Mouse (Mus musculus): Measurements from ENCODE around the gene P2rx1. TPM values are rescaled to one million over a fixed set of nuclear protein-coding genes. Genes with fewer than 3 reads are reported as not detected.

P2rx1 gene
- polyA plus RNA-seq (2012; ENCODE audit: insufficient read depth, low replicate concordance), result 400 TPM in 2 replicates

DNA sequence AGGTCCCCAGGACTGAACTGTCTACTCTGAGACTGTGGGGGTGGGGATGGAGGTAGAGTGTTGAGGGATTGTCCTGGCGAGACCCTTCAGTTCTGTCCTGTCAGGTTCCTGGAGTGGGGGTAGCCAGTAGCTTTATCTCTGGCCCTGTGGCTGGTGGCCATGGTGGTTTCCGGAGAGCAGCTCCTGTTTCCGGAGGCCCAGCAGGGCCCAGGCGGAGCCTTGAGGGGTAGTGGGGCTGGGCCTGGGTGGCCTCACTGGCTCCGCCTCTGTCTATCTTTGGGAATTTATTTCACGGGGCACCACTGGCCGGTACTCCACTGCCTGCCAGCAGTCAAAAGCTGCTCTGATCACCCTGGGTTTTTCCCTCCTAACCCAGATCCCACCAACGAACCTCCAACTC lies at the start of gene P2rx1:
P2rx1 (plus strand) TSS at position 333 of the 400 bp plus-strand sequence.
- Histone ChIP-seq H3K9me3 (no peaks in the 10 kb centered on the region), H3K4me1 (peaks cover 97% of the 10 kb centered on the region), H3K36me3 (replicated peaks; ENCODE audit: low read length) (peaks cover 64% of the 10 kb centered on the region), H3K27me3 (replicated peaks) (no peaks in the 10 kb centered on the region), H3K4me3 (replicated peaks) (peak within 1 kb of the TSS; percentile 93)
- TF ChIP-seq FLI1 (IDR thresholded peaks at IDR 0.05; ENCODE audit: low read length), result peak; percentile 96
- TF ChIP-seq GATA1 (IDR thresholded peaks at IDR 0.05; ENCODE audit: borderline replicate concordance, low read length), result peak; percentile 99

DNA sequence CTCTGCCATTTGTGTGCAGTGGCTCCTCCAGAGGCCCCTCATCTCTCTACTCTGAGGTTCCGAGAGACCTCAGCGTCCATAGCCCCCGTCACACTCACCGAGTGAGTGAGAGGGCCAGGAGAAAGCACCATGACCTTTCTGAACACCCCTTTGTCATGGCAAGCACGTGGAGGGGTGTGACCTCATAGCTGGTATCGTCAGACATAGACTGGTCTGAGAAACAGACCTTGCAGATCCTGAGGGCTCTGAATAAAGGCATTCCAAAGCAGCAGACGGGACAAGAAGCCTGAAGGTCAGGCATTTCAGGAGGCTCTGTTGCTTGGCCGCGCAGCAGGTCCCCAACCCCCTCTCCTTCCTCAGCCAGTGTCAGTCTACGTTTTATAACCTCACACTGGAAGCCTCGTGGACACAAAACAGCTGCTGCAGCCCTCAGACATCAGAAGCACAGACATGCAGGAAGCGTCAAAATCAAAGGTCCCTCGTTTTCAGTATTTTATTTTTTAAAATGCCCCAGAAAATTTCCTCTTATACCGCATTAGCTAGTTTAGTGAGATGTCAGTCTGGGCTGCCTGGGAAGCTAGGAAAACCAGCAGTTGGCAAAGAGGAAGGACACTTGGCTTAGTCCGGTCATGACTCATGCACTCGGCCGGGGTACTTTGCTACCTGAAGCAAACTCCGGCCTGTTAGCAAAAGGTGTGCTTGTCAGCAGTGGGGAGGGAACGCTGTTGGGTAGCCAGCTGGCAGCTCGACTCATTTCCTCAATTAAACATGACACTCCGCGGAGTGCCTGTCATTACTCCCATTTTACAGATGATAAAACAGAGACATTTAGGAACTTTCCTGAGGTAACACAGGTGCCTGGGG lies 47.5 kb upstream of the P2rx1 start:
- TF ChIP-seq GATA1 (IDR thresholded peaks at IDR 0.05; ENCODE audit: borderline replicate concordance, low read length) (no peak), FLI1 (IDR thresholded peaks at IDR 0.05; ENCODE audit: low read length) (no peak)
- Histone ChIP-seq H3K4me3 (replicated peaks) (no peak overlapping the region), H3K4me1 (peaks cover 99% of the 10 kb centered on the region), H3K27me3 (replicated peaks) (no peaks in the 10 kb centered on the region), H3K9me3 (peaks cover 20% of the 10 kb centered on the region), H3K36me3 (replicated peaks; ENCODE audit: low read length) (peaks cover 50% of the 10 kb centered on the region)

DNA sequence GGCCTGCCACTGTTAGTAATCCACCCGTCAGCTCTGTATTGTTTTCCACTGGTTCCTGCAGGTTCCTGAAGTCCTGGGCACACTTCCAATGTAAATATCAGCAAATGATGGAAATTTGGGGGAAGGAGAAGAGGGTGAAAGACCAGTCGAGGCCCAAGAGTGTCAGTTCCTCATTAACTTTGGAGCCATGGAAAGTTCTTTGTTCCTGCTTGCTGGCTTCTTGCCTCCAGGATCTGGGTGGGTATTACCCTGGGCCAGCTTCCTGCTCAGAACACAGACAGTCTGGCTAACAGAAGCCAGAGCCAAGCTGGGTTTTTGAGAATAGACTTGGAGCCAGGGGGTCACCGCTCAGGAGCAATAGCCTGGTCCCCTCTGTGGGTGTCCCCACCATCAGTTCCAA lies 46.7 kb upstream of the P2rx1 start:
- Histone ChIP-seq H3K27me3 (replicated peaks) (no peaks in the 10 kb centered on the region), H3K4me3 (replicated peaks) (peak overlapping the region; percentile 89), H3K9me3 (peaks cover 20% of the 10 kb centered on the region), H3K36me3 (replicated peaks; ENCODE audit: low read length) (peaks cover 50% of the 10 kb centered on the region), H3K4me1 (peaks cover 99% of the 10 kb centered on the region)
- TF ChIP-seq GATA1 (IDR thresholded peaks at IDR 0.05; ENCODE audit: borderline replicate concordance, low read length) (no peak), FLI1 (IDR thresholded peaks at IDR 0.05; ENCODE audit: low read length) (no peak)

DNA sequence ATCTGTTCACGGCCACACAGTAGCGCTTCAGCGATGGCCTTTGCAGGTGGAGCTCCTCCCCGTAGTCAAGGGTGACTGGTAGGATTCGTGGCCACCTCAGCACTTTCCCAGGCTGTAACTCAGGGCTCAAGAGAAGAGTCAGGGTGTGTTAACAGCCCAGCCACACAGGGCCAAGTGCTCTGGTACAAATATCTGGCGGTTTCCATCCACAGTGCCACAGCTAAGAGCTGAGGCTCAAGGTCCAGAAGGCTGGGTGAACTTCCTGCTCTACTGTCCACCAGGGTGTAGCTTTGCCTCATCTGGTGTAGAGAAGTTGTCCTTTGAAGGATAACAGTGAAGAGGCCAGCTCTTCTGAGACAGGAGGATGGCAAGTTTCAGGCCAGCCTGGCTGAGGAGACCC lies 46.2 kb upstream of the P2rx1 start:
- H3K9me3 ChIP-seq, result peaks cover 20% of the 10 kb centered on the region
- no peaks in the 10 kb centered on the region for H3K27me3 ChIP-seq (replicated peaks)
- TF ChIP-seq FLI1 (IDR thresholded peaks at IDR 0.05; ENCODE audit: low read length) (no peak), GATA1 (IDR thresholded peaks at IDR 0.05; ENCODE audit: borderline replicate concordance, low read length) (no peak)
- H3K4me3 ChIP-seq (replicated peaks), result peak overlapping the region; percentile 89
- peaks cover 49% of the 10 kb centered on the region for H3K36me3 ChIP-seq (replicated peaks; ENCODE audit: low read length)
- peaks cover 99% of the 10 kb centered on the region for H3K4me1 ChIP-seq

DNA sequence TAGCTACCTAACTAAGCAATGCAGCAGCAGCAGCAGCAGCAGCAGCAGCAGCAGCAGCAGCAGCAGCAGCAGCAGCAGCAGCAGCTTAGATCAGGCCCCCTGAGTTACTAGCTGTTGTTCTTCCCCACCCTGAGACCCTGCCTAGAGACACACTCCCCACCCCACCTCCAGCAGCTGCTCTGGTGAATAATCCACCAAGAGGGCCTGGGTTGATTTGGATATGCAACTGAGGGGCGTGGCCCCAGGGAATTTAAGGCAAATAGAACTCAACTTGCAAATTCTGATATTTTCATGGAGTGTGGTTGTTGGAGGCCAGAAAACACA lies 45.8 kb upstream of the P2rx1 start:
- Histone ChIP-seq H3K36me3 (replicated peaks; ENCODE audit: low read length) (peaks cover 45% of the 10 kb centered on the region), H3K27me3 (replicated peaks) (no peaks in the 10 kb centered on the region), H3K4me1 (peaks cover 99% of the 10 kb centered on the region), H3K9me3 (peaks cover 20% of the 10 kb centered on the region), H3K4me3 (replicated peaks) (peak overlapping the region; percentile 89)
- no peak for TF ChIP-seq GATA1 (IDR thresholded peaks at IDR 0.05; ENCODE audit: borderline replicate concordance, low read length)
- TF ChIP-seq FLI1 (IDR thresholded peaks at IDR 0.05; ENCODE audit: low read length), result no peak

DNA sequence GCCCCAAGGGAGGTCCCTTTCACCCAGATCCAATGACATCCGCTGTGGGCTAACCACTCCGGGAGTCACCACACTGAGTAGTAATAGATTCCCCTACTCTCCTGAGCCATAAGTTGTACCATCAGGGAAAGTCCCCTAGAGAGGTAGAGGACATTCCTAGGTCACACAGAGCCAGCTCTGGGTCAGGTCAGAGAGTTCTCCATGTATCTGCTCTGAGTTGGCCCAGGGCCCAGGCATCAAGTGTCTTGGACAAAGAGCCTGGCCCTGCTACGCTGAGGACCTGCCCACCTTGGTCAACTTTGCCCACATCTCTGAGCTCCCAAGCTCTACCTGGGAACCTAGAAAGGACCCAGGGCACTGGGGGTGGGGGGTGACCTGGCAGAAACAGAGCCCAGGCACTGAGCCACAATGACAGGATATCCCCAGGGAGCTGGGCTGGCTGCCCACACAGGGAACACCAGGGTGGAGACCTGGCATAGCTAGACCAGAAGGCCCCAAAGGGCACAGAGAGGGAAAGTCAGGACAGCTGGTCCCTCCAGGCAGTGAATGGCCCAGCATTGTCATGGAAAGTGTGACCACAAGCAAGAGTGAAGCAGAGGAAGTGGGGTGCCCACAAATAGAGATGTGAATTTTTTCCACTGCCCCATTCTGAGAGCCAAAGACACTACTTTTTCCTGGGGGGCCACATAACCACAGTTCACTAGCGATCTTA lies 45.3 kb upstream of the P2rx1 start:
- no peak for TF ChIP-seq FLI1 (IDR thresholded peaks at IDR 0.05; ENCODE audit: low read length)
- TF ChIP-seq GATA1 (IDR thresholded peaks at IDR 0.05; ENCODE audit: borderline replicate concordance, low read length), result no peak
- Histone ChIP-seq H3K4me3 (replicated peaks) (peak overlapping the region; percentile 89), H3K27me3 (replicated peaks) (no peaks in the 10 kb centered on the region), H3K9me3 (peaks cover 20% of the 10 kb centered on the region), H3K4me1 (peaks cover 99% of the 10 kb centered on the region), H3K36me3 (replicated peaks; ENCODE audit: low read length) (peaks cover 42% of the 10 kb centered on the region)

DNA sequence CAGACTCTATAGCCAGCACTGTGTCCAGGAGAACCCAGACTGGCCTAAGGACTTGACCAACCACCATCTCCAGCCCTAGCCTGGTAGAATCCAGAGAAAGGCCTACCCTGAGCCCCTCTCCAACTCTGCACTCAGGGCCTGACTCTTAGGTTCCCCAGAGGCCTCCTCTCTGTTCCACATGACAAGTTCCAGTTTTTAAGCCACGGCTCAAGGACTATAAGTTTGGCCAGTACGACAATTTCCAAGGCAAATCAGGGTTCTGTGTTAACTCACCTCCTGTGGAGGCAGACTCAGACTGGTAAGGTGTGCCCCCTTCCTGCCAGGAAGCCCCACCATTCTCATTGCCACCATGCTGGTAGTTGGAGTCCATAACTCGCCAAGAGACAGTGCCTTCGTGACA lies 44.7 kb upstream of the P2rx1 start:
- H3K27me3 ChIP-seq (replicated peaks), result no peaks in the 10 kb centered on the region
- TF ChIP-seq FLI1 (IDR thresholded peaks at IDR 0.05; ENCODE audit: low read length) (no peak), GATA1 (IDR thresholded peaks at IDR 0.05; ENCODE audit: borderline replicate concordance, low read length) (no peak)
- H3K9me3 ChIP-seq, result peaks cover 20% of the 10 kb centered on the region
- peak overlapping the region; percentile 89 for H3K4me3 ChIP-seq (replicated peaks)
- H3K4me1 ChIP-seq, result peaks cover 99% of the 10 kb centered on the region
- peaks cover 44% of the 10 kb centered on the region for H3K36me3 ChIP-seq (replicated peaks; ENCODE audit: low read length)

DNA sequence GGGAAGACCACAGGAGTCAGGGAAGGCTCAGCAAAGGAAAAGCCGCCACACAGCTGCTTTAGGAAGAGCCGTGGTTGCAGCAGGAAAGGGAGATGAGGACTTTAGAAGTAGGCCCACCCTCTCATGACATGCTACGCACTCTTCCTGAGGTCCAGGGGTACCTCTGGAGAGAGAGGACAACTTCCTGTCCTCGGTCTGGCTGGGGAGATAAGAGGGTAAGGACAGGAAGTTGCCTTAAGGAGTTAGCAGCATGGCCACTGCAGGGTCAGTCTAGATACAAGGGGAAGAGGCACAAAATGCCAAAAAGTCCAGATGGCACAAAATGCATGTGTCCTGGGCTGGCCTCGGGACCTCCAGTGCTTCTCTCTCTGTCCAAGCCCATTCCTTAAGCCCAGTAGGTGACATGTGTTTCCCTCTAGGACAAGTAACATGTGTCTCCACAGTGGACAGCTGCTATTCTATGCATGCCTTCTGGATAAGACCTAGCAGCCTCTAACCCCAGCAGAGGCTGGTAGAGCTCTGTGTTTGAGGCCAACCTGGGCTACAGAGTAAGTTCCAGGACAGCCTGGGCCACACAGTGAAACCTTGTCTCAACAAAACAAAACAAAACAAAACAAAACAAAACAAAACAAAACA lies 43.4 kb upstream of the P2rx1 start:
- H3K36me3 ChIP-seq (replicated peaks; ENCODE audit: low read length), result peaks cover 38% of the 10 kb centered on the region
- peak overlapping the region; percentile 89 for H3K4me3 ChIP-seq (replicated peaks)
- peaks cover 9% of the 10 kb centered on the region for H3K9me3 ChIP-seq
- H3K4me1 ChIP-seq, result peaks cover 100% of the 10 kb centered on the region
- TF ChIP-seq GATA1 (IDR thresholded peaks at IDR 0.05; ENCODE audit: borderline replicate concordance, low read length) (peak; percentile 100), FLI1 (IDR thresholded peaks at IDR 0.05; ENCODE audit: low read length) (peak; percentile 99)
- no peaks in the 10 kb centered on the region for H3K27me3 ChIP-seq (replicated peaks)

DNA sequence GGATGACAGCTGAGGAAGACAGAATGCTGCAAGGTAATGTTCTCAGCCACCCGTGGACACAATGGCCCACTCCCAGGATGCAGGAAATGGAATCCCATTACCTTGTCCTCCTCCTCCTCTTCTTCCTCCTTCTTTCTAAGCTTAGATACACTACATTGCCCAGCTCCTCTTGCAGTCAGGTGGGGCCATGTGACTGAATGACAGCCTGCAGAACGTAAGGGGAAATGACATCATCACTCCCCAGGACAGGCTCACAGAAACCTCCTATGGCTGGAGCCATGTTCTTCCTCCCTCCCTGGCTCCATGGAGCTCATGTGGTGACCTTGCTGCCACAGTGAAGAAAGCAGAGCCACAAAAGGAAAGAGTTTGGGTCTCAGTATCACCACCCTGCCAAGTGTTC lies 41.6 kb upstream of the P2rx1 start:
- TF ChIP-seq FLI1 (IDR thresholded peaks at IDR 0.05; ENCODE audit: low read length) (no peak), GATA1 (IDR thresholded peaks at IDR 0.05; ENCODE audit: borderline replicate concordance, low read length) (no peak)
- H3K4me3 ChIP-seq (replicated peaks), result peak overlapping the region; percentile 83
- H3K36me3 ChIP-seq (replicated peaks; ENCODE audit: low read length), result peaks cover 27% of the 10 kb centered on the region
- H3K9me3 ChIP-seq, result no peaks in the 10 kb centered on the region
- no peaks in the 10 kb centered on the region for H3K27me3 ChIP-seq (replicated peaks)
- H3K4me1 ChIP-seq, result peaks cover 86% of the 10 kb centered on the region

Measured in megakaryocyte, embryonic 14.5 days (primary cell).